Mouse (Mus musculus): ENCODE measurements at regions not wholly inside any gene's neighbourhood (a gene's known extent, or its start where the extent isn't known, plus 50 kb on each side); places are given as distances from the start of the nearest gene placed in this dataset.

GRCm38 (mm10) chr4:105358725-105359124 lies 201.6 kb downstream of the Plpp3 start:
- 46% methylated on average over 2 of the region's 2 CpGs for WGBS
- H3K27me3 ChIP-seq = no peaks in the 10 kb centered on the region
- H3K4me3 ChIP-seq = no peak overlapping the region
- no peak overlapping the region for H3K27ac ChIP-seq (replicated peaks)
- ATAC-seq (ENCODE audit: low FRiP score, low read depth) = no peak; the same call in 1 of the 2 replicates
- no peaks in the 10 kb centered on the region for H3K36me3 ChIP-seq
- no peaks in the 10 kb centered on the region for H3K9me3 ChIP-seq
- no peak overlapping the region for H3K9ac ChIP-seq
- H3K4me2 ChIP-seq = no peak overlapping the region
- no peaks in the 10 kb centered on the region for H3K4me1 ChIP-seq (replicated peaks)

GRCm38 (mm10) chr4:105364496-105364895 lies 207.3 kb downstream of the Plpp3 start:
- H3K27me3 ChIP-seq = no peaks in the 10 kb centered on the region
- no peak overlapping the region for H3K9ac ChIP-seq
- H3K4me2 ChIP-seq = no peak overlapping the region
- H3K4me1 ChIP-seq (replicated peaks) = no peaks in the 10 kb centered on the region
- no peak for ATAC-seq (ENCODE audit: low FRiP score, low read depth)
- H3K36me3 ChIP-seq = no peaks in the 10 kb centered on the region
- no peaks in the 10 kb centered on the region for H3K9me3 ChIP-seq
- 75% methylated on average over 6 of the region's 6 CpGs for WGBS
- no peak overlapping the region for H3K27ac ChIP-seq (replicated peaks)
- H3K4me3 ChIP-seq = no peak overlapping the region

- 76% methylated on average over 5 of the region's 5 CpGs for WGBS
- H3K4me3 ChIP-seq = no peak overlapping the region
- H3K27me3 ChIP-seq = no peaks in the 10 kb centered on the region
- no peaks in the 10 kb centered on the region for H3K36me3 ChIP-seq
- H3K4me1 ChIP-seq (replicated peaks) = no peaks in the 10 kb centered on the region
- no peak overlapping the region for H3K9ac ChIP-seq
- H3K9me3 ChIP-seq = no peaks in the 10 kb centered on the region
- H3K27ac ChIP-seq (replicated peaks) = no peak overlapping the region
- no peak for ATAC-seq (ENCODE audit: low FRiP score, low read depth)
- no peak overlapping the region for H3K4me2 ChIP-seq
These were observed 207.9 kb downstream of the Plpp3 start for GRCm38 (mm10) chr4:105365076-105365475.

- Histone ChIP-seq H3K27ac (replicated peaks) (no peak overlapping the region), H3K9ac (no peak overlapping the region), H3K27me3 (no peaks in the 10 kb centered on the region), H3K36me3 (no peaks in the 10 kb centered on the region), H3K4me3 (no peak overlapping the region), H3K4me1 (replicated peaks) (0 out of 2 replicates have a peak, but pooled peaks cover 5% of the 10 kb centered on the region), H3K4me2 (no peak overlapping the region), H3K9me3 (no peaks in the 10 kb centered on the region)
- WGBS = 39% methylated on average over 5 of the region's 5 CpGs
- no peak for ATAC-seq (ENCODE audit: low FRiP score, low read depth)
These were observed 219.4 kb downstream of the Plpp3 start for GRCm38 (mm10) chr4:105376591-105376990.

GRCm38 (mm10) chr4:105377469-105378187 lies 220.5 kb downstream of the Plpp3 start:
- 61% methylated on average over 11 of the region's 11 CpGs for WGBS
- no peak overlapping the region for H3K4me3 ChIP-seq
- H3K27ac ChIP-seq (replicated peaks) = no peak overlapping the region
- no peaks in the 10 kb centered on the region for H3K27me3 ChIP-seq
- no peak overlapping the region for H3K4me2 ChIP-seq
- H3K9me3 ChIP-seq = no peaks in the 10 kb centered on the region
- H3K9ac ChIP-seq = no peak overlapping the region
- ATAC-seq (ENCODE audit: low FRiP score, low read depth) = no peak
- no peaks in the 10 kb centered on the region for H3K36me3 ChIP-seq
- 0 out of 2 replicates have a peak, but pooled peaks cover 5% of the 10 kb centered on the region for H3K4me1 ChIP-seq (replicated peaks)

GRCm38 (mm10) chr4:105384826-105385225 lies 227.7 kb downstream of the Plpp3 start:
- Histone ChIP-seq H3K9ac (no peak overlapping the region), H3K27ac (replicated peaks) (no peak overlapping the region), H3K4me2 (no peak overlapping the region), H3K9me3 (no peaks in the 10 kb centered on the region), H3K36me3 (no peaks in the 10 kb centered on the region), H3K4me3 (no peak overlapping the region), H3K4me1 (replicated peaks) (no peaks in the 10 kb centered on the region), H3K27me3 (no peaks in the 10 kb centered on the region)
- 81% methylated on average over 3 of the region's 3 CpGs for WGBS
- ATAC-seq (ENCODE audit: low FRiP score, low read depth) = no peak

- ATAC-seq (ENCODE audit: low FRiP score, low read depth) = no peak
- WGBS = 96% methylated on average over 5 of the region's 5 CpGs
- H3K9me3 ChIP-seq = no peaks in the 10 kb centered on the region
- H3K27ac ChIP-seq (replicated peaks) = no peak overlapping the region
- H3K9ac ChIP-seq = no peak overlapping the region
- H3K27me3 ChIP-seq = no peaks in the 10 kb centered on the region
- H3K4me2 ChIP-seq = no peak overlapping the region
- no peak overlapping the region for H3K4me3 ChIP-seq
- H3K36me3 ChIP-seq = no peaks in the 10 kb centered on the region
- no peaks in the 10 kb centered on the region for H3K4me1 ChIP-seq (replicated peaks)
These were observed 228.3 kb downstream of the Plpp3 start for GRCm38 (mm10) chr4:105385481-105385880.

GRCm38 (mm10) chr4:105390378-105390777 lies 233.2 kb downstream of the Plpp3 start:
- ATAC-seq (ENCODE audit: low FRiP score, low read depth) = no peak
- H3K27me3 ChIP-seq = no peaks in the 10 kb centered on the region
- no peaks in the 10 kb centered on the region for H3K9me3 ChIP-seq
- H3K27ac ChIP-seq (replicated peaks) = no peak overlapping the region
- H3K4me1 ChIP-seq (replicated peaks) = no peaks in the 10 kb centered on the region
- no peaks in the 10 kb centered on the region for H3K36me3 ChIP-seq
- no peak overlapping the region for H3K9ac ChIP-seq
- H3K4me3 ChIP-seq = no peak overlapping the region
- no peak overlapping the region for H3K4me2 ChIP-seq
- 35% methylated on average over 5 of the region's 5 CpGs for WGBS

GRCm38 (mm10) chr4:105394366-105394765 lies 237.2 kb downstream of the Plpp3 start:
- Histone ChIP-seq H3K27me3 (no peaks in the 10 kb centered on the region), H3K4me2 (no peak overlapping the region), H3K9me3 (no peaks in the 10 kb centered on the region), H3K27ac (replicated peaks) (no peak overlapping the region), H3K9ac (no peak overlapping the region), H3K36me3 (no peaks in the 10 kb centered on the region), H3K4me3 (no peak overlapping the region), H3K4me1 (replicated peaks) (no peaks in the 10 kb centered on the region)
- no peak for ATAC-seq (ENCODE audit: low FRiP score, low read depth)
- WGBS = 50% methylated on average over 1 of the region's 1 CpGs

- no peaks in the 10 kb centered on the region for H3K36me3 ChIP-seq
- H3K27me3 ChIP-seq = no peaks in the 10 kb centered on the region
- H3K4me2 ChIP-seq = no peak overlapping the region
- H3K4me1 ChIP-seq (replicated peaks) = no peaks in the 10 kb centered on the region
- H3K9me3 ChIP-seq = no peaks in the 10 kb centered on the region
- H3K9ac ChIP-seq = no peak overlapping the region
- H3K4me3 ChIP-seq = no peak overlapping the region
- 82% methylated on average over 2 of the region's 2 CpGs for WGBS
- no peak overlapping the region for H3K27ac ChIP-seq (replicated peaks)
- no peak for ATAC-seq (ENCODE audit: low FRiP score, low read depth)
These were observed 240.3 kb downstream of the Plpp3 start for GRCm38 (mm10) chr4:105397451-105397850.

- H3K4me1 ChIP-seq (replicated peaks) = no peaks in the 10 kb centered on the region
- no peaks in the 10 kb centered on the region for H3K27me3 ChIP-seq
- H3K9me3 ChIP-seq = no peaks in the 10 kb centered on the region
- no peak overlapping the region for H3K9ac ChIP-seq
- no peak overlapping the region for H3K4me3 ChIP-seq
- no peak overlapping the region for H3K27ac ChIP-seq (replicated peaks)
- no peak overlapping the region for H3K4me2 ChIP-seq
- H3K36me3 ChIP-seq = no peaks in the 10 kb centered on the region
- 87% methylated on average over 3 of the region's 3 CpGs for WGBS
- ATAC-seq (ENCODE audit: low FRiP score, low read depth) = no peak
These were observed 244.9 kb downstream of the Plpp3 start for GRCm38 (mm10) chr4:105402021-105402420.

- no peak overlapping the region for H3K27ac ChIP-seq (replicated peaks)
- H3K9ac ChIP-seq = no peak overlapping the region
- no peak overlapping the region for H3K4me2 ChIP-seq
- H3K4me3 ChIP-seq = no peak overlapping the region
- no peaks in the 10 kb centered on the region for H3K4me1 ChIP-seq (replicated peaks)
- no peaks in the 10 kb centered on the region for H3K27me3 ChIP-seq
- no peak for ATAC-seq (ENCODE audit: low FRiP score, low read depth)
- no peaks in the 10 kb centered on the region for H3K36me3 ChIP-seq
- WGBS = 67% methylated on average over 3 of the region's 3 CpGs
- no peaks in the 10 kb centered on the region for H3K9me3 ChIP-seq
These were observed 246.0 kb downstream of the Plpp3 start for GRCm38 (mm10) chr4:105403169-105403568.

GRCm38 (mm10) chr4:105403686-105404085 lies 246.5 kb downstream of the Plpp3 start:
- no peak overlapping the region for H3K4me3 ChIP-seq
- no peak overlapping the region for H3K9ac ChIP-seq
- WGBS = 90% methylated on average over 6 of the region's 6 CpGs
- H3K36me3 ChIP-seq = no peaks in the 10 kb centered on the region
- no peaks in the 10 kb centered on the region for H3K9me3 ChIP-seq
- no peak overlapping the region for H3K4me2 ChIP-seq
- no peaks in the 10 kb centered on the region for H3K27me3 ChIP-seq
- H3K27ac ChIP-seq (replicated peaks) = no peak overlapping the region
- H3K4me1 ChIP-seq (replicated peaks) = no peaks in the 10 kb centered on the region
- no peak for ATAC-seq (ENCODE audit: low FRiP score, low read depth)

Data from hindbrain, embryonic 15.5 days (tissue).